Mouse (Mus musculus): ENCODE measurements around the gene Ces1b.

Gene Ces1b

DNA sequence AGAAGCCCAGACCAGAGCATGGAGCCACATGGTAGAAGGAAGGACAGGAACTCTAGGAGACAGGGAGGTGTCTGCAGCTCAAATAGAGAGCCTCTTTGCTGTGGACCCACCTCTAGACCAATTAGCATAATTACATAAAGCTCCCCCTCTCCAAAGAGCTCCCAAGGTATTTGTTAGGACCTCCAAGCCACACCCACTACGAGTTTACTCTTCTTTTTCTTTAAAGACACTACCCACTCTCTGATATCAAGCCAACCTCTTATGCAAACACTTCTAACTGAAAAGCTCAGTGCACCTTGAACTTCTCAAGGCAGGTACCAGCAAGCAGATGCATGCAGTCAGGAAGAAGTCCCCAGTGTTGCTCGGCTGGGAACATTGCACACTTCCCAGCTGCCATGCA is at the start of gene Ces1b:
Ces1b (minus strand) TSS at position 131 of the 400 bp plus-strand sequence.
- no peak for DNase-seq (ENCODE audit: low spot score)

DNA sequence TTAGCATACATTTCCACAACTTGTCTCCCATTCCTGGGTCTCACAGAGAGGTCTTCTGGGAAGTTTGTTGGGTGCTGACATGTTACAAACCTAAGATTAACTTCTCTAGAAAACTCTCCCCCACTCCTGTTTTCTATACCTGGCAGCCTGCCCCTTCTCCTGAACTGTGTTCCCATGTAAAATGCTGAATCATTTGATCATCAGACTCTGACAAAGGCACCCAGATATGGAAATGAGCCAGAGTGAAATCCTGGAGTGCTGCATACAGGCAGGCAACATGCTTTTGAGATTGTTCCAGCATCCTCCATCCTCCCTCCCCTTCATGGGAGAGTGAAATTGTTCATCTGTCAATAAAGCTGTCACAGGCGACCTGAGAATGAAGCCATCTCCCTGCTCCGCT is 46.7 kb upstream of the Ces1b start:
- DNase-seq (ENCODE audit: low spot score) = peak; percentile 6

DNA sequence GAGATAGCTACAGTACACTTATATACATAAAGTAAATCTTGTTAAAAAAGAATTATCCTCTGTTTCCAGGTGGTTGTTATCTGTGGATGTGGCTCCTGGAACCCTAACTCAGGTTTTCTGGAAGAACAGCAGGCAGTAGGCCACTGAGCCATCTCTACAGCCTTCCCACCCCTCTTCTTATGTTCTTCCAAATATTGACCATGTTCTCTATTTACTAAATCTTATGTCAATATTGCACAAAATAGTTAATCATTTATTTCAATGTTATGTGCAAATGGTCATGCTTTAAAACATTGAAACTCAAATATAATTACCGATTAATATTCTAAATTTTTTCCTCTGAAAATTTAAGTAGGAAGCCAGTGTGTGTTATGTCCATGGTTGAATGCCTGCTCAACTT is 42.2 kb upstream of the Ces1b start:
- DNase-seq (ENCODE audit: low spot score) = no peak

DNA sequence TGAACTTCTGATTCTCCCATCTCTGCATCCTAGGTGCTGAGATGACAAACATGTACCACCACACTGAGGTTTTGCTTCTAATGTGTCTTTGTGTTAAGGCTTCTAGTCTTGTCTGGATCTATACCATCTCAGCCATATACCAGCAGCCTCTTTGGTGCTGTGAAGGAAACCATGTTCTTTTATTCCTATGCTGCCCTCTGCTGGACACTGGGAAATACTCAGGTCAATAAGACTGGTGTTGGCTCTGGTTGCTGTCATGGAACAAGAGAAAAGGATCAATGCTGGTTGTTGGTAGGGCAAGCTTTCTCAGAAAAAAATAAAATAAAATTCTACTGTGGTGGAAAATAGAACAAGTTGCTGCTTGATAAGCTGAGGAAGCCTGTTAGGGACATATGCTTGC is 15.6 kb upstream of the Ces1b start:
- DNase-seq (ENCODE audit: low spot score) = peak; percentile 45

DNA sequence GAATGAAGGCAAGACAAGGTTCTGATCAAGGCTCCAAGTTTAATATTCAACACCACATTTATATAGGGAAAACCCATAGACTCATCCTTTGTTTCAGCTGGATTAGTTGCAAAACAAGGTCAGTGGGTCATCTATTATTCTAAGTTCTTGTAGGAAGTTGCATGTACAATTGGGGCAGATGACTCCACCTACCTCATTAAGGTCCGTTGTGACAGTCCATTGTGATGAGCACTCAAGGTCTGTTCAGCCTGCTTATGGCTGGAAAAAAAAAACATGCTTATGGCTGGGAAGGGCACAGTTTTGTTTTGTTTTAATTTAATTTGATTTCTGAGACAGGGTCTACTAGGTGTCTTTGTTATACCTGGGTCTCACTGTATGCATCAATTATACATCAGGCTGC is 11.5 kb upstream of the Ces1b start:
- no peak for DNase-seq (ENCODE audit: low spot score)

DNA sequence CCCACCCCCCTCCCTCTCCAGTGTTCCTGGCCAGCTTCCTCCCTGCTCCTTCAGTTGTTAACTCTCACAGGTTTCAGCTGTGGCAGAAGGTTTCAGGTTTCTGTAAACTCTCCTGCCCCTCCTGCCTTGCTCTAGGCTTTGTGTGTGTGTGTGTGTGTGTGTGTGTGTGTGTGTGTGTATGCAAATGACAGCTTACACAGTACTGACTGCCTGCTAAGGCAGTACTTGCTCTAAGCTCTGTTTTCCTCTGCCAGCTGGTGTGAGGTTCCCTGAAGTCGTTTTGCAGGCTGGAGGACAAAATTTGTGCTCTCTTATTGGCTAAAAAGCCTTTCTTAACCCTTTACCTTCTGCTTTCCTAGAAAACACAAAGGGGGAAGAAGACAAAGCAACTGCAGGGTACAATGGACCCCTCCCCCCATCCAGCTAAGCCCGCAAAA is 8.9 kb upstream of the Ces1b start:
- no peak for DNase-seq (ENCODE audit: low spot score)

DNA sequence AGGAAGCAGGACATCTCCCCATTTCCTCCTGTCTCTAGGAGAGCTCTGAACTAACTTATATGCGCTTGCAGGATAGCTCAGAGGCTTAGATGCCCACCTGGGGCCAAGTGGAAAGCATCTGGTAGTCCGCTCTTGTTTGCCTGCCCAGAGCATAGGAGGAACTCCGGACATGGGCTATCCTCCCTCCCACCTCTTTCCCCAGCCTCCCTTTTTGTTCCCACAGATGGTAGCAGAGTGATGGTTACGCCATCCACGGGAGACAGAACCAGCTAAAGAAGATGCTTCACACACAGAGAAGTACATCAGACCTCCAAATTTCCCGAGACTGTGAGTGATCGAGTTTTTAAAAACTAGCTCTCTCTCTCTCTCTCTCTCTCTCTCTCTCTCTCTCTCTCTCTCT is 8.4 kb upstream of the Ces1b start:
- DNase-seq (ENCODE audit: low spot score) = no peak

DNA sequence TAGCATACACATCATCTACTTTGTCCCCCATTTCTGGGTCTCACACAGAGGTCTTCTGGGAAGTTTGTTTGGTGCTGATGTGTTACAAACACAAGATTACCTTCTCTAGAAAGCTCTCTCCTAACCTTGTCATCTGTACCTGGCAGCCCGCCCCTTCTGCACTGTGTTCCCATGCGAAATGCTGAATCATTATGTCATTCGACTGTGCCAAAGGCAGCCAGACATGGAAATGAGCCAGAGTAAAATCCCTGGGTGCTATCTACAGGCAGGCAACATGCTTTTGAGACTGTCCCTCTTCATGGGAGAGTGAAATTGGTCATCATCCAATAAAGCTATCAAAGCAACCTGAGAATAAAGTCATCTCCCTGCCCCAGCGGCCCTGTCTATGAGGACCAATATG is 4.6 kb downstream of the Ces1b start:
- DNase-seq (ENCODE audit: low spot score) = no peak

DNA sequence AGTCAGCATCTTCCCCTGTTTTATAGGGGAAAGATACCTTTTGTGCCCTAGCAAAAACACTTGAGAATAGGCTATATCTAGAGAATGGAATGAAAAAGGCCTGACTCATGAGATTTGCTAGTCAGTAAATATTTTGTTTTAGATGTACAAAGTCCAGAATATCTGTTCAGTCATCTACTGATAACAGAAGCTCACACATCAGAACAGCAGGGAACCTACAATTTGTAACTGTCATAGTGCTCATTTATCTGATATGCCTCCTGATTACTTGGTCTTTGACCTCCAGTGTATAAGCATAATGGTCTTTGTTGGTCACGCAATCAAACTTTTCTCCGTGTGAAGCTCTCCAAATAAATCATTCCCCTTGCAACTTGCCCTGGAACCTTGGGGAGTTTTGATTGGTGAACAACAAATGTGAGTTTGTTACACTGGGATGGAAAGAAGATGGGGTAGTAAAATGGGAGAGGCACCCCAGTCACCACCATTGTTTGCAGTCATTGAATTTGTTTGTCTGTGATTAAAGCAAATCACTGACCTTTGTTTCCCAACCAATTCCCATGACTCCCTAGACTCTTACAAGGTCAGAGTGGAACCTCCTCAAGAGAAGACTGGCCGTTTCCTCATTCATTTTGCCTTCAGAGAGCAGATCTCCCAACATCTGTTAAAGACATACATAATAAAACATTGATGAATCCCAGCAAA is 16.2 kb downstream of the Ces1b start:
- DNase-seq (ENCODE audit: low spot score) = no peak

DNA sequence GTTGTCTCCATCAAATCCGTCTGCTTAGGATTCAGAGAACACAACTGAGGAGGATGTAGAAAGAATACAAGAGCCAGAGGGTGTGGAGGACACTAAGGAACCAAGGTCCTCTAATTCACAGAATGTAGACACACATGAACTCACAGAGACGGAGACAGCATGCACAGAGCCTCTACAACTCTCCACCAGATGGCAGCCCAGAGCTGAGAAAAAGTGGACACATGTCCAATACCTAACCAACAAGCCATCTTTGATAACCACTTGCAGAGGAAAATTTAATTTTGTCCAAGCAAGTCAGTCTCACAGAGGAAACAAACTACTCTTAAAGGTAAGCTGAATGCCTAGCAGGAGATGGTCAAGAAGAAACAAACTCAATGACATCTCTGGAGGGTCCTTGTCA is 20.6 kb downstream of the Ces1b start:
- peak; percentile 53 for DNase-seq (ENCODE audit: low spot score)

DNA sequence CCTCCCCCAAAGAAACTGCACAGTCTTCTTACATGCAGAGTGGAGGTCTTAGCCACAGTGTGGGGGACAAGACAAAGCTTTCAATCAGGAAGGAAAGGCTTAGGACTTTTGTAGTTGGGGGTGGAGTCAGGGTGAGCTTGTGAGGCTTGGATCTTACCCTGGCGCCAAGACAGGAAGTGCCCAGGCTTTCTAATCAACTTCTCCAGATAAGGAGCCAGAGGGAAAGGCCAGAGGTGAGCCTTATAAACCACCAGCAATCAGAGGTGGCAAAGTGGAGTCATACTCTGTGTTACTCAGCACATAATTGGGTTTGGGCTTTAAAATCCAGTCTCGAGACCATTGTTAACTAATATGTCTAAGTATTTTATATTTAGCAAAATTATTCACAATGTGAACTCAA is 24.6 kb downstream of the Ces1b start:
- DNase-seq (ENCODE audit: low spot score) = no peak

DNA sequence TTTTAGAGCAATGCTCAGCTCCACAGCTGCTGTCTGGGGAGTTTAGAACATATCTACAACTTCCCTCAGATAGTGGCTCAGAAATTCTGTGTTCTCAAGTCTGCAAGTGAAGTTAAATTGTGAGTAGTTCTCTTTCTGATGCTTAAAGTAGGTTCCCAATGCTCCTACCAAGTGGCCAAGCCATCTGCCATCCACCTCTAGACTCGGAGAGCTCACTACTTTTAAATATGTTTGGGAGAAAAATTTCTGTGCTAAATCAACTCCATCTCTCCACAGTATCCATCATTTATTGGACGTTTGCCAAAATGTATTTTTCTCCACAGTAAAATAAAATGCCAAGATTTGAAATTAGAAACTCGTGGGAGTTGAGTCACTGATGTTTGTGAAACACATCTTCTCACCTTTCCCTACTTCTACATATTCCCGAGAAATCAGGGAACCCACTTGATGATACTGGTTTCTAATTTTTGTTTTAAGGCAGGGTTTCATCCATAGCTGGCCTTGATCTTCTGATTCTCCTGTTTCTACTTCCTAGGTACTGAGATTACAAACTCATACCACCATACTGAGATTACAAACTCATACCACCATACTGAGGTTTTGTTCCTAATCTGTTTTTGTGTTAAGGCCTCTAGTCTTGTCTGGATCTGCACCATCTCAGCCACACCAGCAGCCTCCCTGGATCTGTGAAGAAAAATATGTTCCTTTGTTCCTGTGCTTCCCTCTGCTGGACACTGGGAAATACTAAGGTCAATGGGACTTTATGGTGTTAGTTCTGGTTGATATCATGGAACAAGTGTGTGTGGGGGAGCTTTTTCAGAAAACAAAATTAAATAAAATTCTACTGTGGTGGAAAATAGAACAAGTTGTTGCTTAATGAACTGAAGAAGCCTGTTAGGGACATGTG is 31.1 kb downstream of the Ces1b start:
- no peak for DNase-seq (ENCODE audit: low spot score)

DNA sequence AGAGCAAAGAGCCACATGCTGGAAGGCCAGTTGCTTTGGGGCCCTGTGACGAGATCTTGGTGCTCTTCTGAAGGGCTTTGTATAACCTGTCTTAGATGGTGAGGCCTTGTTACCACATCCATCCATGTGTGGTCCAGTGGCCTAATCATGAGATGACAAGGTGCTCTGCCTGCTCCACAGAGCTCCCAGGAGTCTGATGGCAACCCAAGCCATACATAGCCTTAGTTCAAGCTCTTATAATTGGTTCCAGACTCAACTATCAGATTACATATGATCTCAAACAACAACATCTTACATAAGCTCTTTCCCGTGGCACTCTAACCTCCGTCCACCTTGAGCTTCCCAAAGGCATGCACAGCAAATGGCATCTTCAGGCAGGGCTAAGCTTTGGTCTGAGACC is 31.7 kb downstream of the Ces1b start, which contains the start of gene Ces1a:
Ces1a (minus strand) TSS at position 101 of the 400 bp plus-strand sequence.
- no peak for DNase-seq (ENCODE audit: low spot score)

DNA sequence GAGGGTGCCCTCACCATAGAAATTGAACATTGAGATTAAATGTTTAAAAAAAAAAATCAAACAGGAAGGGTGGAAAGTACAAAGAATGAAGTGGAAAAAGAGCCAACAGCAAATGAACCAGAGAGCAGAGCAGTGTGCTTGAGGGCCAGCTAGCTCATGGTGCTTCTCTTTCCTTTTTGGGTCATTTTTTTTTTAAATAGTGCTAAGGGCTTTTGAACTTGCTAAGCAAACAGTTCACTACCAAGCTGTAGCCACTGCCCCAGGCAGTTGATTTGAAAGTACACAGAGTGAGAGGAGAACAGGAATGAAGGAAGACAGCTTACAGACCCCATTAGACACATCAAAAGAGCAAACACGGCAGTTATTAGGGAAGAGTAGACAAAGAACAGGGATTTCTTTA is 36.7 kb downstream of the Ces1b start:
- DNase-seq (ENCODE audit: low spot score) = no peak

DNA sequence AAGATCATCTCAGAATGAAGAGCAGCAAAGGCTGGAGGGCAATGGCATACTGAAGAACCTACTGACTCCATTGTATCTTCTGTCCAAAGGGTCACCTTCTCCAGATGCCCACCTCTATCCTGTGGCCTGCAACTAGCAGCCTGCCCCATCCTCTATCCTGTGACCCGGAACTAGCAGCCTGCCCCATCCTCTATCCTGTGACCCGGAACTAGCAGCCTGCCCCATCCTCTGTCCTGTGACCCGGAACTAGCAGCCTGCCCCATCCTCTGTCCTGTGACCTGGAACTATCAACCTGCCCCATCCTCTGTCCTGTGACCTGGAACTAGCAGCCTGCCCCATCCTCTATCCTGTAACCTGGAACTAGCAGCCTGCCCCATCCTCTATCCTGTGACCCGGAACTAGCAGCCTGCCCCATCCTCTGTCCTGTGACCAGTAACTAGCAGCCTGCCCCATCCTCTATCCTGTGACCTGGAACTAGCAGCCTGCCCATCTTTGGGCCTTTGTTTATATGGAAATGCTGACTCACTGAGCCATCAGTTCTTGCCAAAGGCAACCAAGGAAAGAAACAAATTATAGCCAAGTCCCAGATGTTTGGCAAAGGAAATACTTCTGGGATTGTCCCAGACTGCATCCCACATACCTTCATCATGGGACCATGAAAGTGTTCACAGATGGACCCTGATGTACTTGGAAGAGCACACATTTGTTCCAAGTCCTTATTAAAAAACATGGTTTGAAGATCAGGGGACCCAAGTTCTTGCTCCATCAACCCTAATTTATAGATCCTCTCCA is 38.8 kb downstream of the Ces1b start:
- no peak for DNase-seq (ENCODE audit: low spot score)

DNA sequence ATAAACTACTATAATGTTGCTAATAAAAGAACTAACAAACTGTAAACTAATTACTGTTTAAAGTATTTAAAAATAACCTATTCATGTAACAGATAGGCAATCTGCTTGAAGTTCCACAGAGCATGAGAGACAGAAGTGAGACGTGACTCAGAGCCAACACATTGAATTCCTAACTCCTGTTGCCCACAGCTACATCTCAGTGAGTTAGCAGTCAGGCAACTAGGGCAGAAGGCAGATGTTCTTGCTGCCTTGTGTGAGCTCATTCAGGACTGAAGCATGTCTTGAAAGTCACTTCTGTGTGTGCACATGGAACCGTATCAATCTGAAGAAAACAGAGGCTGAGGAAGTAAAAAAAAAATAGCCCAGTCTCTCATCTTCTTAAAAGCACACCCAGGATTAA is 39.6 kb downstream of the Ces1b start:
- no peak for DNase-seq (ENCODE audit: low spot score)

DNA sequence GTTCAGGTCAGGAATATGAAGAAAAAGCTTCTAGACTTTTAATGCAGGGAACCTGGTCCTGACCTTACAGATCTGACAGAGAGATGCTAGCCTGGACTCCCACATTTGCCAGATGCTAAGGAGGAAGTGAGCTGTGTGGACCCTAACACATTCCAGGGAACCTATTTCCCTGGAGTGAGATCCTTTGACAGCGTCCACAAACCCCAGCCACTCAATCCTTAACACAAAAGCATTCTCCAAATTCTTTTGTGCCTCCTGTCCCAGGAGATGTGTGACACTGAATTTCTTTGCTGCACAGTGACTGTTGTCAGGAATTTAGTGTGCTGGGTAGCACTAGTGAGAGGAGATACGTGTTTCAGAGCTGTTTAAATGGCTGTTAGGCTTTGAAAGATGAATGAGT is 41.0 kb downstream of the Ces1b start:
- DNase-seq (ENCODE audit: low spot score) = no peak

DNA sequence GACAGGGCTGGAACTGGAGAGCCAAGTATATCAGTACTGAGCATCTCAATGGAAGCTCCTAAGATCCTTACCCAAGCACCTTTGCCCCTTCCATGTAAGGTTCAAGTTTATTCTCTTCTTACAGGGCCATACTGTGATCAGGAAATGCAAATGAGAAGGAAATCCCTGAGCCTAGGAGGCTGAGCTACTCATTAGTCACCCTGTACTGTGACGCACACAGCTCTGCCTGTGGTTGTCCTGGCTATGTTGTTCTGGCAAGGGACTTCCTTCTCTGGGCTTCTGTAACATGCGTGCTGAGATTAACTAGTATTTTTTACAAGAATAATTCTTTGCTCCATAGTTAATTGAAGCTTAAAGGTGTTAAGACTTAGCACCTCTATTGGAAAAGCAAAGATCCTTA is 49.2 kb downstream of the Ces1b start:
- DNase-seq (ENCODE audit: low spot score) = no peak

DNA sequence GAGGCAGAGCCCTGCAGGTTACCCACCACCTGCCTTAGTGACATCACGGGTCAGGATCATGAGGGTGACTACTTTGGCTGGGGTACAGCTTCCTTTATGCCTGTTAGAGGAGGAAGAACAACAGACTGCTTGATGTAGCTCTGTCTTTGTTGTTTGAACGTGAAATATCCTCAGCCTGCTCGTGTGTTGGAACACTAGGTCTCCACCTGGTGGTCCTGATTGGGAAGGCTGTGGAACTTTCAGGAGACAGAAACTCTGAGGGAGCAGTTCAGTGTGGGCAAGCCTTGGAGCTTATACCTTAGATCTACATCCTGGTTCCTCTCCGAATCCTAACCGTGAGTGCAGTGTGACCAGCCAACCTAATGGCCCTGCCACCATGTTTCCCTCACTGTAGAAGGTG is 58.1 kb downstream of the Ces1b start:
- DNase-seq (ENCODE audit: low spot score) = no peak

DNA sequence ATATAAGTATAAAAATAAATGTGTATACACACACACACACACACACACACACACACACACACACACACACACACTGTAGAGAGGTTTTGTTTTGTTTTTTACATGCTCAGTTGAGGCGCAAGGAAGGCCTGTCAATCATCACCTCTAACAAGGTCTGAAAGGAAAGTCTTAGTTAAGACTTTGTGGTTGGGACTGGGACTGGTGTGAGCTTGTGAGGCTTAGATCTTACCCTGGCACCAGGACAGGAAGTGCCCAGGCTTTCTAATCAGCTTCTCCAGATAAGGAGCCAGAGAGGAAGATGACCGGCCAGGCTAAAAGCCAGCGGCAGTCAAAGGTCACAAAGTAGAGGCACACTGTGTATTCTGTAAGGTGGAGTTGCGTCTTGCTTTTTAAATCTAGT is 65.5 kb downstream of the Ces1b start:
- no peak for DNase-seq (ENCODE audit: low spot score)

DNA sequence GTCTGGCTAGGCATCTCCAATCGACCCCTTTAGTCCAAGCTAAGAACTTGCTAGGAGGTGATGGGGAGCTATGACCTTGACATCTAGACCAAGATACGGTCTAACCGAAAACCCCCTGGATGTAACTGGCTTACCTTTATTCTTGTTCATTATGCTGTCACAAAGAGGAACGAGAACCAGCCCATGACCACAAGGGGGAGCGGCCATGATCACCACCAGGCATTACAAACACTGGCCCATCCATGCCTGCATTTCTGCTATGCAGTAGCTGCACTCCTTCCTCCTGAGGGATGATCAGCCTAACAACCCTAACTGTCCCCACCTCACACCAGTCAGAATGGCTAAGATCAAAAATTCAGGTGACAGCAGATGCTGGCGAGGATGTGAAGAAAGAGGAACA is 67.6 kb downstream of the Ces1b start:
- no peak for DNase-seq (ENCODE audit: low spot score)

DNA sequence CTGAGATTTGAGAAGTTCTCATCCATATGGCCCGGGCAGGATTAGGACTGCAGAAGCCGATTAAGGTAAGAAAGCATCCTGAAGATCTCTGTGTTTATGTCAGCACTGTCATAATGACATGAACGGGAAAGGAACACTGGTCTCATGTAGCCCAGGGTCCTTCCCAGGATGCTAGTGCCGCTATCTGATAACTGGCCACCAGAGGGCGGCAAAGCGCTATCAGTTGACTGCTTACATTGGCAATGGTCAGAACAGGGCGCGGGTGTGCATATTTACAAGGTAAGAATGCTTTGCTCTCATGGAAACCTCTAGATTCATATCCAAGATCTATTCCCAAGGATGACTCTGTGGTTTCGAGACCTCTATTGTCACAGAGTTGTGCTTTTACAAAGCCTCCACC is 68.4 kb downstream of the Ces1b start:
- DNase-seq (ENCODE audit: low spot score) = peak; percentile 85

DNA sequence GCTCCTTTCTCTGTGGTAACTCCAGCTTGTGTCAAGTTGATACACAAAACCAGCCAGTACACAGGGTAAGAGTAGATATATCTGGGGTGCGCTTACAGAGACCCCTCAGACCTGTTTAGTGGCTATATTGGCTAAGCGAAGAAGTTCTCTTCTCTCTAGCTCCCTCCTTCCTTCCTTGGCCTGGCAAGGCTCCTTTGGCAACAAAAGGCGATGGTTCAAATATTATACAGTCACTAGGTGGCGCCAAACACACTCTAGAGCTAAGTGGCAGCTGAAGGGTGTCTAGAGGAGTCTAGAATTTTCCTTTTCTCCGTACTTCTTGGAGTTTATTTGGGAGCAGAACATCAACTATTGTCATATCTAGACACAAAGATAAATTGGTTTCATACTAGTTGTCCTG is 69.5 kb downstream of the Ces1b start:
- DNase-seq (ENCODE audit: low spot score) = peak; percentile 47
